Mouse (Mus musculus): ENCODE results near the gene Inpp5f.
"Not testable (repeated sequence)": the region's sequence is repeated elsewhere in the genome, so short reads cannot be mapped to it uniquely, and the experiment has no call there.

Inpp5f gene

GRCm38 (mm10) chr7:128610897-128611798 is at the start of gene Inpp5f:
Gene Inpp5f, plus strand, starts transcription at chr7:128611328.
- peak; percentile 100 for DNase-seq

- peak; percentile 70 to 73 for DNase-seq
Observed at GRCm38 (mm10) chr7:128563373-128563772, 47.8 kb upstream of the Inpp5f start.

GRCm38 (mm10) chr7:128566311-128566710 is 44.8 kb upstream of the Inpp5f start:
- DNase-seq, result peak; percentile 49 to 51

GRCm38 (mm10) chr7:128567561-128568244 is 43.4 kb upstream of the Inpp5f start:
- DNase-seq, result no peak

GRCm38 (mm10) chr7:128569429-128569828 is 41.7 kb upstream of the Inpp5f start:
- peak; percentile 32 to 33 for DNase-seq

- peak; percentile 21 to 39 for DNase-seq
Observed at GRCm38 (mm10) chr7:128569987-128570656, 41.0 kb upstream of the Inpp5f start.

GRCm38 (mm10) chr7:128570657-128571056 is 40.5 kb upstream of the Inpp5f start:
- not testable (repeated sequence) for DNase-seq

GRCm38 (mm10) chr7:128572030-128572429 is 39.1 kb upstream of the Inpp5f start:
- no peak for DNase-seq

- DNase-seq, result no peak
Observed at GRCm38 (mm10) chr7:128575211-128575610, 35.9 kb upstream of the Inpp5f start.

GRCm38 (mm10) chr7:128575794-128576193 is 35.3 kb upstream of the Inpp5f start:
- DNase-seq, result peak in 1 of 2 experiments; percentile 13

- no peak for DNase-seq
Observed at GRCm38 (mm10) chr7:128577607-128578006, 33.5 kb upstream of the Inpp5f start.

GRCm38 (mm10) chr7:128578199-128578945 is 32.8 kb upstream of the Inpp5f start:
- no peak for DNase-seq

GRCm38 (mm10) chr7:128579381-128579780 is 31.7 kb upstream of the Inpp5f start:
- DNase-seq, result no peak

GRCm38 (mm10) chr7:128580318-128580717 is 30.8 kb upstream of the Inpp5f start:
- no peak for DNase-seq

GRCm38 (mm10) chr7:128581864-128582484 is 29.2 kb upstream of the Inpp5f start:
- no peak for DNase-seq

GRCm38 (mm10) chr7:128583213-128583948 is 27.7 kb upstream of the Inpp5f start:
- no peak for DNase-seq

GRCm38 (mm10) chr7:128587334-128587933 is 23.7 kb upstream of the Inpp5f start:
- DNase-seq, result no peak

- DNase-seq, result no peak
Observed at GRCm38 (mm10) chr7:128591345-128592084, 19.6 kb upstream of the Inpp5f start.

GRCm38 (mm10) chr7:128592118-128592935 is 18.8 kb upstream of the Inpp5f start:
- DNase-seq, result no peak

Data from B cell, adult 2 months (primary cell).